Mouse (Mus musculus): ENCODE measurements at regions not wholly inside any gene's neighbourhood (a gene's known extent, or its start where the extent isn't known, plus 50 kb on each side); places are given as distances from the start of the nearest gene placed in this dataset.
"Not testable (repeated sequence)": the region's sequence is repeated elsewhere in the genome, so short reads cannot be mapped to it uniquely, and the experiment has no call there.

GRCm38 (mm10) chr13:97363214-97363613 is 122.3 kb downstream of the Enc1 start:
- WGBS: 91% methylated on average over 4 of the region's 4 CpGs
- TF ChIP-seq CTCF (IDR thresholded peaks at IDR 0.05; ENCODE audit: extremely low read depth, insufficient read depth, insufficient read length, insufficient replicate concordance) (no peak), POLR2A (IDR thresholded peaks at IDR 0.05; ENCODE audit: low read depth, low read length) (no peak)
- no peak for DNase-seq (ENCODE audit: low read depth in 1 of 2, low spot score in 2 of 2)
- no peaks in the 10 kb centered on the region for H3K27me3 ChIP-seq (ENCODE audit: control insufficient read depth, insufficient read depth, low read length)
- no peaks in the 10 kb centered on the region for H3K4me1 ChIP-seq (ENCODE audit: control insufficient read depth, insufficient read depth, insufficient read length)
- H3K36me3 ChIP-seq (ENCODE audit: control insufficient read depth, insufficient read depth, low read length): no peaks in the 10 kb centered on the region
- H3K4me3 ChIP-seq (ENCODE audit: extremely low read depth, insufficient read depth, insufficient read length): no peak overlapping the region
- no peak overlapping the region for H3K27ac ChIP-seq (ENCODE audit: insufficient read depth, low read length)

DNA sequence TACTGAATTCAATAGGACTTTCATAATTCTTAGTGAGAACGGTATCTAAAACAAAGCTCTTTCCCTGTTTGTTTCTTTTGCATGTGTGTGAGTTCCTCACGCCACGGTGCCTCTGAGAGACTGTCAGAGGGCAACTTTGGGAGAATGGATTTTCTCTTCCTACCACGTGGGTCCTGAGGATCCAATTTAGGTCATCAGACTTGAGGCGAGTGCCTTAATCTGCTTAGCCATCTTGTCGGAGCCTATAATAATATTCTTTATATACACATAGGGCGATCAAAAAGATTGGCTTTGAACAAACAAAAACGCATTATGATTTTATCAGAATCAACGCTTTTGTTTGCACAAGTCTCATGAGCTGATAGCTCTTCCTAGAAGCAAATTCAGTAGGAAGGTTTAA is 119.6 kb downstream of the Enc1 start:
- Histone ChIP-seq H3K4me1 (ENCODE audit: control insufficient read depth, insufficient read depth, insufficient read length) (no peaks in the 10 kb centered on the region), H3K4me3 (ENCODE audit: extremely low read depth, insufficient read depth, insufficient read length) (no peak overlapping the region), H3K36me3 (ENCODE audit: control insufficient read depth, insufficient read depth, low read length) (no peaks in the 10 kb centered on the region), H3K27me3 (ENCODE audit: control insufficient read depth, insufficient read depth, low read length) (no peaks in the 10 kb centered on the region), H3K27ac (ENCODE audit: insufficient read depth, low read length) (no peak overlapping the region)
- TF ChIP-seq CTCF (IDR thresholded peaks at IDR 0.05; ENCODE audit: extremely low read depth, insufficient read depth, insufficient read length, insufficient replicate concordance): no peak
- no peak for TF ChIP-seq POLR2A (IDR thresholded peaks at IDR 0.05; ENCODE audit: low read depth, low read length)
- WGBS: 90% methylated on average over 9 of the region's 9 CpGs
- no peak for DNase-seq (ENCODE audit: low read depth in 1 of 2, low spot score in 2 of 2)

DNA sequence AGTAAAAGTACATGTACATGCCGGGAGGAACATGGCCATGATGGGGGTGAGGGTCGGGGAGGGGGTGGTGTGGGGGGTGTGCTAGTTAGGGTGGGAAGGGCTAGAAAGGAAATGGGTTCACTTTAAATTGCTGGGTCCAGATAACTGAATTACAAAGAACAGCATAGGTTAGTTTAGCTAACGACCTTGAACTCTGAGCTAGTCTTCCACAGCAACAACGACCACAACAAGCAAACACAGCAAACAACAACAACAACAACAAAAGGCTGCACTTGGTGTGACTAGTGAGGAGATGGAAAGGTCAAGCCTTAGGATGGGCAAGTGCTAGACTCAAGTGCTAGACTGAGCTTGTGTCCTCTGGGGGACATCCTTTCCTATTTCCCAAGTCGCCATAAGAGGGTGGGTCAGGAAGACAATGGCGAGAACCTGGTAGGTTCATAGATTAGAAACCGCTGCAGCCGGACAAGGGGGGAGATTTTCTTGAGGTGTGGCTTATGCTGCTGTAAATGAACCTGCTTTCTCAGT is 117.9 kb downstream of the Enc1 start:
- Histone ChIP-seq H3K4me1 (ENCODE audit: control insufficient read depth, insufficient read depth, insufficient read length) (no peaks in the 10 kb centered on the region), H3K27me3 (ENCODE audit: control insufficient read depth, insufficient read depth, low read length) (no peaks in the 10 kb centered on the region), H3K36me3 (ENCODE audit: control insufficient read depth, insufficient read depth, low read length) (no peaks in the 10 kb centered on the region), H3K4me3 (ENCODE audit: extremely low read depth, insufficient read depth, insufficient read length) (no peak overlapping the region), H3K27ac (ENCODE audit: insufficient read depth, low read length) (no peak overlapping the region)
- TF ChIP-seq CTCF (IDR thresholded peaks at IDR 0.05; ENCODE audit: extremely low read depth, insufficient read depth, insufficient read length, insufficient replicate concordance): no peak
- no peak for TF ChIP-seq POLR2A (IDR thresholded peaks at IDR 0.05; ENCODE audit: low read depth, low read length)
- DNase-seq (ENCODE audit: low read depth in 1 of 2, low spot score in 2 of 2): no peak
- WGBS: 93% methylated on average over 8 of the region's 8 CpGs

DNA sequence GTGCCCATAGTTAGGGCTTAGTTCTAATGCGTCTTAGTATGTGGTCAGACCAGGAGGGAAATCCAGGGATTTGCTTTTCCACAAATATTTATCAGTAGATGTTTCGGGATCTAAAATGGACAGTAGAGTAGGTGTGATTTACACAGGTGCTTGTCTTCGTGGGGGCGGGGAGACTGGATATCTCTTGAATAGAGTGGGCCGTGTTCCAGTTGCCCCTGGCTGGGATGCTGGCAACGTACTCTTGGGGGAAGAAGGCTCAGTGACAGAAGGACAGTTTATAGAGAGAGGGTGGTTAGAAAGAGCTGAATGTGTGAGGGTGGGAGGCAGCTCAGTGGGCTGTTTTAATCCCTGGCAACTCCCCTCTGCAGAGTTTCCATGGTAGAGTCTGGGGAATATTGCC is 117.4 kb downstream of the Enc1 start:
- 94% methylated on average over 6 of the region's 6 CpGs for WGBS
- Histone ChIP-seq H3K27me3 (ENCODE audit: control insufficient read depth, insufficient read depth, low read length) (no peaks in the 10 kb centered on the region), H3K36me3 (ENCODE audit: control insufficient read depth, insufficient read depth, low read length) (no peaks in the 10 kb centered on the region), H3K4me1 (ENCODE audit: control insufficient read depth, insufficient read depth, insufficient read length) (no peaks in the 10 kb centered on the region), H3K27ac (ENCODE audit: insufficient read depth, low read length) (no peak overlapping the region), H3K4me3 (ENCODE audit: extremely low read depth, insufficient read depth, insufficient read length) (no peak overlapping the region)
- TF ChIP-seq POLR2A (IDR thresholded peaks at IDR 0.05; ENCODE audit: low read depth, low read length) (no peak), CTCF (IDR thresholded peaks at IDR 0.05; ENCODE audit: extremely low read depth, insufficient read depth, insufficient read length, insufficient replicate concordance) (no peak)
- DNase-seq (ENCODE audit: low read depth in 1 of 2, low spot score in 2 of 2): no peak

DNA sequence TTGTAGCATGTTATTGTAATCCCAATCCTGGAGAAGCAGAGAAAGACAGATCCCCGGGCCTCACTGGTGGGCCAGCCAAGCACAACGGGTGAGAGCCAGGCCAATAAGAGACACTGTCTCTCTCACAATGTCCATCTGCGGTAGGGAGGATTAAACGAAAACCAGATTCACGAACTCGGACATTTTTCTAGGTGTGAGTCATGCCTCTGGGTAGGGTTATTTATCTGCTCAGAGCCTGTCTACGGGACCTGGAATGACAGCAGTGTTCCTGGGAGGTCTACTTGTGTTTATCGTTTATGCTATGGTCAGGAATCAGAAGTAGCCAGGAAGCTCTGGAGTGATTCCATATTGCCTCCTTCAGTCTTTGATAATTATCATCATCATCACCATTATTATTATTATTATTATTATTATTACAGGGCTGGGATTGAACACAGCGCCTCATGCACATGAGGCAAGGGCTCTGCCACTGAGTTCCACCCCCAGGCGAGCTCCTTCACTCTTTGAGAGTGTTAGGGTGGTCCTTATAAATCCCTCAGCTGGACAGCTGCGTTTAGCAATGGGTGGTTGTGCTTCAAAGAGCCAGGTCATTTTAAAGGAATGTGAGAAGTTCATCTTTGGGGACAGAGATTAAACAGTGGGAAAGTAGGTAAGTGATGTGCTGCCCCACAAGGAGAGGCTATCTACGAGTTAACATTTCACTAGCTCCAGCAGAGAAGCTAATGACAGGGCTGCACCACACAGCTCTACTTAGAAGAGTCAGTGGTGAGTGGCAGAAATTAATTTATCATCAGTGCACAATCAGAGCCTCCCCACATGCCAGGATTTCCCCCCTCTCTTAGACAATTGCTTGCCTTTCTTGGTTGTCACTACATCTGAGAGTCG is 116.3 kb downstream of the Enc1 start:
- H3K27ac ChIP-seq (ENCODE audit: insufficient read depth, low read length): no peak overlapping the region
- H3K27me3 ChIP-seq (ENCODE audit: control insufficient read depth, insufficient read depth, low read length): no peaks in the 10 kb centered on the region
- no peaks in the 10 kb centered on the region for H3K36me3 ChIP-seq (ENCODE audit: control insufficient read depth, insufficient read depth, low read length)
- no peaks in the 10 kb centered on the region for H3K4me1 ChIP-seq (ENCODE audit: control insufficient read depth, insufficient read depth, insufficient read length)
- 87% methylated on average over 13 of the region's 13 CpGs for WGBS
- TF ChIP-seq CTCF (IDR thresholded peaks at IDR 0.05; ENCODE audit: extremely low read depth, insufficient read depth, insufficient read length, insufficient replicate concordance): no peak
- no peak for TF ChIP-seq POLR2A (IDR thresholded peaks at IDR 0.05; ENCODE audit: low read depth, low read length)
- no peak for DNase-seq (ENCODE audit: low read depth in 1 of 2, low spot score in 2 of 2)
- H3K4me3 ChIP-seq (ENCODE audit: extremely low read depth, insufficient read depth, insufficient read length): no peak overlapping the region

DNA sequence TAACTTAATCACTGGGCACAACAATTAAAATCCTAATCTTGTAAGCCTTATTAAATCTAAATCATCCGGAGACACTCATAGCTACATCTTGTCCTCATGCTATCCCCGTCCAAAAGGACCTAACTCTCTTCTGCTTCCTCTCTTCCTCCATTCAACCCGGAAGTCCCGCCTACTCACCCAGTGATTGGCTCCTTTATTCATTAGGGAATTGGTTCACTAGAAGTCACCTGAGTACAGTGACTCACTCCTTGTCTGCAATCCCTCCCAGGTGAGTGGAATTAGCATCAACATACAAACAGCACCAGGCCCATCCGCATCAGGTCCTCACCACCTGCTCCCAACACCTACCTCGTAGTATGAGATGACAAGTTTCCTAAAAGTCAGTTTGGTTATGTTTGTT is 114.5 kb downstream of the Enc1 start:
- H3K27ac ChIP-seq (ENCODE audit: insufficient read depth, low read length); DNase-seq (ENCODE audit: low read depth in 1 of 2, low spot score in 2 of 2); H3K4me1 ChIP-seq (ENCODE audit: control insufficient read depth, insufficient read depth, insufficient read length); H3K36me3 ChIP-seq (ENCODE audit: control insufficient read depth, insufficient read depth, low read length); H3K4me3 ChIP-seq (ENCODE audit: extremely low read depth, insufficient read depth, insufficient read length); H3K27me3 ChIP-seq (ENCODE audit: control insufficient read depth, insufficient read depth, low read length): not testable (repeated sequence)
- 95% methylated on average over 6 of the region's 6 CpGs for WGBS

DNA sequence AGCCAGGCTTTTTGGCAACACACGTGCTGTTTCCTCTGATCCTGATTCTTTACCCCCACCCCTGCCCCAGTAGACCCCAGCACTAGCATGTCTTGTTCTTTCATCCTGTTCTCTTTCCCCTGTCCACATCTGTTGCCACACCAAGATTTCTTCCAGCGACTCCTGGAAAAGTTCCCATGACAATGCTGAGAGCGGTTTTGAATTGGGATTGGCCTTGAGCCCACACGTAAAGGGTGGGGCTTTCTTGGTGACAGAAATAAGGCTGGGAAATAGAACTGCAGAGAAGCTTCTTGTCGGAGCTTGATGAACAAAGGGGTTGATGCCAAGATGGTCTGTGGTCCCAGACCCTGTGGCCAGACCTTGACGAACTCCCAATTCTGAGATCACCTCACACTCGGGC is 106.8 kb downstream of the Enc1 start:
- 91% methylated on average over 7 of the region's 7 CpGs for WGBS
- TF ChIP-seq CTCF (IDR thresholded peaks at IDR 0.05; ENCODE audit: extremely low read depth, insufficient read depth, insufficient read length, insufficient replicate concordance) (no peak), POLR2A (IDR thresholded peaks at IDR 0.05; ENCODE audit: low read depth, low read length) (no peak)
- no peaks in the 10 kb centered on the region for H3K27me3 ChIP-seq (ENCODE audit: control insufficient read depth, insufficient read depth, low read length)

More for the DNA sequence above, 106.8 kb downstream of the Enc1 start:
- Histone ChIP-seq H3K4me1 (ENCODE audit: control insufficient read depth, insufficient read depth, insufficient read length) (no peaks in the 10 kb centered on the region), H3K4me3 (ENCODE audit: extremely low read depth, insufficient read depth, insufficient read length) (no peak overlapping the region), H3K27ac (ENCODE audit: insufficient read depth, low read length) (no peak overlapping the region), H3K36me3 (ENCODE audit: control insufficient read depth, insufficient read depth, low read length) (no peaks in the 10 kb centered on the region)
- DNase-seq (ENCODE audit: low read depth in 1 of 2, low spot score in 2 of 2): no peak
